Mouse (Mus musculus) left cerebral cortex, adult 2 months (tissue): ENCODE measurements around the gene Nfib. TPM values are rescaled to one million over a fixed set of nuclear protein-coding genes. Genes with fewer than 3 reads are reported as not detected.

Source experiments
- DNase-seq, 2 experiments: peaks; one replicate each; pipeline ENCODE4 v3.0.0; 2021 to 2022; ENCODE audit warnings: low spot score in 2 of 2, mixed read lengths in 1 of 2; ENCODE audit errors: extremely low spot score in 1 of 2
- H3K27ac ChIP-seq: fragments of 200-600 bp; 2 replicates; pipeline ENCODE4 v1.8.1; 2022
- H3K4me3 ChIP-seq: fragments of 200-600 bp; 2 replicates; pipeline ENCODE4 v1.8.1; 2022
- CTCF ChIP-seq: fragments of 200-600 bp; IDR thresholded peaks from 2 replicates; pipeline ENCODE4 v1.8.1; 2022; ENCODE audit warnings: antibody characterized with exemption, mild to moderate bottlenecking, moderate library complexity
- intact Hi-C: fragments of 180-260 bp; cut with DNase I; formaldehyde crosslinking; loops from one replicate; pipeline ENCODE4 v1.15.1; 2025
- total RNA-seq, 2 experiments: library from RNA; stranded (reverse); gene quantifications; 2 replicates each; pipeline ENCODE4 v1.2.3; 2021

The Nfib gene
- total RNA-seq, 2 experiments from 2014 or later: 83.8 to 90.1 TPM

DNA sequence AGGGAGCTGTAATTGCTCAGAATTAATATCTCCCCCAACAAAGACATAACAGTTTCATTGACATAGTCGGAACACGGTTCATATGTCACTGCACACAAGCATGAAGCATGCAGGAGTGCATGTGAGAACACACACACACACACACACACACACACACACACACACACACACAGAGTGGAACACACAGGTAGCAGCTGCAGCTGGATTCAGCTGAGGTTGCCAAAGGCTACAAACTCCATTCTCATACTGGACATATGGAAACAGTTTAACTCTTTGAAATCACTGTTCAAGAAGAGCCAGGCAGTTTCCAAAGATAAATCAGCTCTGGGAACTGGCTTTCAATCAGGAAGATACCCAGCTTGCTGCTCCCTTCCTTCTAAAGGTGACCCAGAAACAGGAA lies 462 bp upstream of the Nfib start:
- Histone ChIP-seq H3K27ac (no peak overlapping the region), H3K4me3 (no peak overlapping the region)
- TF ChIP-seq CTCF: no peak
- no peak for DNase-seq
- intact Hi-C loops: no loop called here

DNA sequence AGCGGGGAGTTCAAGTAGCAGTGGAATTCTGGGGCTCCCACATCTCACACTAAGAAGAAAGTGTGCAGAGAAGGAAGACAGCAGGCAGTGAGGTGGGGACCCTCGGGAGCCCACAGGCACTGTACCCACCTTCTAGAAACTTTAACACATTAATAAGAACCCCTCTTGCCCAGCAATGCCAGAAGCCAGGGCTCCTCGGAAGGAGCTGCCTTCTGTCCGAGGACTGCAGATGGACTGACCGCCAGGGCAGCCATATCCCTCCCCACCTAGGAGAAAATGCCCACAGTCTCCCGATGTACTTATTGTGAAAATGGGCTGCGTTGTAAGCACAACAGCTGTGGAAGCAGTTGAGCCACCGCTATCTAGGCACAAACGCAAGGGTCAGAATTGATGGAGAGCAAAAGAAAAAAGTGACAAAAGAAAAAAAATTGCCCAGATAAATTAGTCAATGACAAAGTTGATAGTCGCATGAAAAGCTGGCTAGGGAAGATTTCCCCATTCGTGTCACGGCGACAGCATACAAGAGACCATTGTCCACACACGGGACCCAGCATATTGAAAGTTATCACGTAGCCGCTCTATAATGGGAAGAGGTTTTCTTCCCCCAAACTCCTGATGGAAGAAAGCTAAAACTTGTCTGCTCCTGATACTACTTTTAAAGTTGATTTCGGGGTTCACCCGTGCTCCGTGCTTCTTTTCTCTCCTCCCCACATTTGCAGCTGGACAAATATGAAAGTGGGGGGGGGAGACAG lies 1.3 kb downstream of the Nfib start:
- no peak for TF ChIP-seq CTCF
- Histone ChIP-seq H3K4me3 (peak overlapping the region; percentile 24; the same call in 1 of the 2 replicates), H3K27ac (no peak overlapping the region)
- DNase-seq: no peak
- intact Hi-C loops: no loop called here

DNA sequence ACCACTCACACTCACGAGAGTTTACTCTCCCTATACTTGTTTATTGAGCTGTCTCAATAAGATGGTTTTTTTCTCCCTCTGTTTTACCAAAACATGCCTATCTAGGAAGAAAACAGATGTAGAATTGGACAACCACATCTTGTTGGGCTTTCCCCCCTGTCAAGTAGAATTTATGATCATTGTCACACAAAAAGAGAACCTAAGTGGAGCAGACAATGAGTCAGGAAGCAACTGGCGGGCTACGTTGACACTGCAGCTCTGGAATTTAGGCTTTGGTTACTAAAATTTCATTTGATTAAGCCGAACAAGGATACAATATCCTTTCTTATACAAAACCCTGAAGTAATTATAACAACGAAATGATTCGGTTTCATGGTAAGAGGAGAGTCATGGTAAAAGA lies 2.7 kb downstream of the Nfib start:
- no peak for DNase-seq
- Histone ChIP-seq H3K4me3 (no peak overlapping the region), H3K27ac (no peak overlapping the region)
- intact Hi-C loops: no loop called here
- no peak for TF ChIP-seq CTCF

DNA sequence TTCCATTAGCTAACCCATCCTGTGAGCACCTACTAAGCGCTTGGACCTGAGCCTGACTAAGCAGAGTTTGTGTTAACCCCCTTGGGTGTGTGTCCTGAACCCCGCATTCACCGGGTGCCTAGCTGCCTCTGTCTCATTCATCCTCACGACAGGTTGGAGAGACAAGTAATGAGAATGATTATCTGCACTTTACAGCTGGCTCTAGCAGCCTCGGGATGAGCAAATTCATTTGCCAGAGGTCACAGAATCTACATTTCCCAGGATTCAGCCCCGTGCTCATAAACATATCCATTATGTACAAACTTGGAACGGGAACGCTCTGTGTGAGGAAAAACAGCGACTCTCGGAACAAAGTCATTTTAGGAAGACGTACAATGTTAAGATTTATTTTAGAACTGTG lies 6.0 kb downstream of the Nfib start:
- no peak for TF ChIP-seq CTCF
- Histone ChIP-seq H3K4me3 (no peak overlapping the region), H3K27ac (no peak overlapping the region)
- no peak for DNase-seq
- intact Hi-C loops: no loop called here

DNA sequence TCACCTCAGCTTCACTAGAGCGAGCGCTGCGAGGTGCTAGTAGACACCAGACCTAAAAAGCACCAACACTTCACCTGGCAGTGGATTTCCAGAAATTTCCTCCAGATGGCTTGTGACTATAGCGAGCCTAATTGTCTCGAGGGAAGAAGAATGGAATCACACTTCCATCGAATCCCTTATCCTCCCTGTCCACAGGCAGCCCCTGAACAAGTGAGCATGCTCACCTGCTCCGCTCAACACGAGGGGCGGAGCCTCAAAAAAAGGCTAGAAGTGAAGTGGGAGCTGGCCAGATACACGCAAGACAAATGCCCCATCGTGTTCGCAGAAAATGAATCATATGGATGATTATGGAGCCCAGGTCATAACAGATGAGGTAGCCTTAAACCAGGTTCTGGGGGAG lies 6.9 kb downstream of the Nfib start:
- Histone ChIP-seq H3K27ac (no peak overlapping the region), H3K4me3 (no peak overlapping the region)
- no peak for DNase-seq
- TF ChIP-seq CTCF: no peak
- intact Hi-C loops: no loop called here

DNA sequence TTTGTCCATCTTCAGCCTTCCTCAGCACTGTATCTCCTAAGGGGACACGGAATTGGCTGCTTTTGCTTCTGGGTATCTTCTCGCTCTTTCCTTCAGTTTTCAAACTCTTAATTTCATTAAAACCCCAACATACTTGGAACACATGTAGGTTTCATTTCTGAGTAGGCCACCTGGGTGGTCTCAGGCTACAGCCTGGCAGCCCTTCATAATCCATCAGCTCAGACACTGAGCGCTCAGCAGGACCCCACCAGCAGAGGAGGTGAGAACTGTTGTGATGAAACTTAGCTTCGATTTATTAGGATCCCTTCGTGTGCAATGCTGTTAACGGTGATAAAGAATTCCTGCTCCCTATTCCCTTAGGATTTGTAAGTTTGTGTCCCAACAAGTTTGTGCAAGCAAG lies 8.4 kb downstream of the Nfib start:
- intact Hi-C loops: no loop called here
- no peak overlapping the region for H3K4me3 ChIP-seq
- no peak for TF ChIP-seq CTCF
- DNase-seq: no peak
- no peak overlapping the region for H3K27ac ChIP-seq

DNA sequence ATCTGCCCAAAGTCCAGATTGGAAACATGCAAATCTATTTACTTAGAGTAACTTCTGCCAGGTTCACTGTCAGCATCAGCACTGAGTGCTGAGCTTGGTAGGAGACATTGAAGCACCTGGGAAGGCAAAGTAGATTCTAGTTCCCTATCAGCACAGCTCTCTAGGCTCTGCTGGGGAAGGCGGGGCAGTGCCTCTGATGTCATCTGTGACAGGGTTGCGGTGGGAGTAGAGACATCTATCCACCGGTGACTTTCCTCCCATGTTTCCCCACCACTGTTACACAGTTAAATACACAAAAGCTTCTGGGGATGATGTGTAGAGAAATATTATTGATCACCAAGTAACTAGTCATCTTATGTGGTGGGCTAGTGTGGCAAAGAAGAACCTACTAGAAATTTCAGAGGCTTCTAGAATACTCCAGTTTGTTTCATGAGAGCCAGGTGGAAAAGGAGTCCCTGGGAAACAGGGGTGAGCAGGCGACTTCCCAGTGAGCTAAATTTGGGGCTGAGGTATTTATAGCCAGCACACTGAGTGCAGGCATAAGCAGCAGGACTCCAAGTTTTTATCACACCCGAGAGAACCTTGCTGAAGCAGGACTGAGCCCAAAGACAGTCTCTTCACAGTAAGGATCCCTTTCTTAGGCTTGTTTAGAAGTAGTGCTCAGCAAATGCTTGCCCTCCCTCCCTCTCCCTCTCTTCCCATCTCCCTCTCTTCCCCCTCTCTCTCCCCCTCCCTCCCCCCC lies 9.6 kb downstream of the Nfib start:
- Histone ChIP-seq H3K4me3 (no peak overlapping the region), H3K27ac (no peak overlapping the region)
- intact Hi-C loops: no loop called here
- TF ChIP-seq CTCF: no peak
- no peak for DNase-seq

DNA sequence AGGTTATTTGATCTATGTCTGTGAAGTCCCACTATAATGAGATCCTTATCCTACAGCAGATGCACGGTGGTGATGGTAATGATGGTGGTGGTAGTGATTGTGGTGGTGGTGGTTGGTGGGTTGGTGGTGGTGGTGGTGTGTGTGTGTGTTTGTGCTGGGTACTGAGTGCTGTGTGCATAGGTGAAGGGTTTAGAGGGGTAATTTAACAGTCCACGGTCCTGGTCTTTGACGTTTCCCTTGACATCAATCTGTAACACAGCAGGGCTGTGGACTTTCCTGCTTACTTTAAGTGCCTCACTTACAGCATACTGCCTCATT lies 13.6 kb downstream of the Nfib start:
- intact Hi-C loops: no loop called here
- TF ChIP-seq CTCF: no peak
- H3K27ac ChIP-seq: no peak overlapping the region
- H3K4me3 ChIP-seq: no peak overlapping the region
- DNase-seq: no peak

DNA sequence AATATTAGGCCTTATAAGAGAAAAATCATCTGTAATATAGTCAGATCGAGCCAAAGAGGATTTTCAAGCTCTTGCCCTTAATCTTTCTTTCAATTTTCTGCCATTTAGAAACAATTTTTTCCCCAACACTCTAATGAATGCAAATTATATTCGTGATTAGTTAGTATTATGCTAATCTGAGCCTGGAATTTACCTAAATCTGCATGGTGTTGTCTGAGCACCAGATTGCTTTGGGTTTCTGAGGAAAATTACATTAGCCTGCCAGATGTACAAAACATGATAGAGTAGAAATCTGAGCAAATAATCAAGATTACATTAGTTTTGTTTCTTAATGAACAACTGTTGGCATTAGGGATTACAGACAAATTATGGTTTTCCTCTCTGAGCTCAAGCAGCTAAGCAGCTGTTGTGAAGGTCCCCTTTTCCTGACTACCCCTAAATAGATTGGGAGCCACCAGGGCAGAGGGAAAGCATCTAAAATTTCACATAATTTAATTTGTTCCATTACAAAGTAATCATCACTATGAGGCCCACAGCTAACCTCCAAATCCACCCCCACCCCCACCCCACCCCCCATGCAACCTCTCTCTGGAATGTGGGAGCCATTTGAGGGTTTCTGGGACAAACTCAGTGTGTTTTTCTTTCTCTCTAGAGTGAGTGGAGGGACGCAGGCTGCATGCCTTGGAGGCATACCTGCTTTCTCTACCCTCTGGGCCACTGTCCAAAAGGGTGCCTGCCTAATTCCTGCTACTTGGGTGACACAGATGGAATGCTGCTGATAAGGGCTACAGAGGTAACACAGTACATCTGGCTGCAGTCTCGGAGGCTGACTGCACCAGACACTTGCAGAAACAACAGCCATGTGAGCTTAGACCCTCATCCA lies 14.2 kb downstream of the Nfib start:
- H3K27ac ChIP-seq: no peak overlapping the region
- TF ChIP-seq CTCF: no peak
- DNase-seq: no peak
- no peak overlapping the region for H3K4me3 ChIP-seq
- intact Hi-C loops: no loop called here

DNA sequence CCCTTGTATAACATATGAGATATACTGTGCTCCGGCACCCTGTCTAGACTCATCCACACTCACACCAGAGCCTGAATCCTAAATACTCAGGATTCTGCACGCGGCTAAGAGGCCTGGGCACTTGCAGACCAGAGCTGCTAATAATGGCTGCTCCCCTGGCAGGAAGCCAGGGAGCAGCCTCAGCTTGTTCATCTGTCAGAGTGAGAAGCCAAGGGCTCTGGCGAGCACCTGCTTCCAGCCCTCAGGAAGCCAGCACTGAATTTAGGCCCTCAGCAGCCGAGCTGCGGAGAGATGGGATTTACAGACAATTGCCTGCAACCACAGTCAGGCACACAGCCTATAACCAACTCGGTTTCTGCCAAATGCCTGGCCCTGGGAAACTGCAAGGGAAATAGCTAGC lies 15.3 kb downstream of the Nfib start:
- H3K27ac ChIP-seq: no peak overlapping the region
- intact Hi-C loops: no loop called here
- no peak for TF ChIP-seq CTCF
- no peak overlapping the region for H3K4me3 ChIP-seq
- DNase-seq: peak in 1 of 2 experiments; percentile 18

DNA sequence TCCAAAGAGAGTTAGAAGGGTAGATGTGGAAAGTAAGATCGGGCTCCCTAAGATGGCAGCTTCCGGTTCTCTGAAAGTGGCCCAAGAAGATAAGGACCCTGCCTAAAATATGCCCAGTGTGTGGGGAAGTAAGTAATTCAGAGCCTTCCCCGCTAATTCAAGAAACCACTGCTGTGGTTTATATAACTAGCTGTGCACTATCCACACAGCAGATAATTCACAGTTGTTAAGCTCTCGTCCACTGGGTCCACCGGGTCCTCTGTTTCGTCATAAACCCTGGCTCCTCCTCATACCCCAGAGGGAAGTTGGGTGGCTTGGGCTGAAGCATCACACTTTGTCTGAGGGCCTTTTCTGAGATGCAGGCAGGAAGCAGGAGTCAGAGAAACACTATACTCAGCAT lies 19.5 kb downstream of the Nfib start:
- TF ChIP-seq CTCF: no peak
- no peak overlapping the region for H3K27ac ChIP-seq
- H3K4me3 ChIP-seq: no peak overlapping the region
- intact Hi-C loops: no loop called here
- DNase-seq: no peak

DNA sequence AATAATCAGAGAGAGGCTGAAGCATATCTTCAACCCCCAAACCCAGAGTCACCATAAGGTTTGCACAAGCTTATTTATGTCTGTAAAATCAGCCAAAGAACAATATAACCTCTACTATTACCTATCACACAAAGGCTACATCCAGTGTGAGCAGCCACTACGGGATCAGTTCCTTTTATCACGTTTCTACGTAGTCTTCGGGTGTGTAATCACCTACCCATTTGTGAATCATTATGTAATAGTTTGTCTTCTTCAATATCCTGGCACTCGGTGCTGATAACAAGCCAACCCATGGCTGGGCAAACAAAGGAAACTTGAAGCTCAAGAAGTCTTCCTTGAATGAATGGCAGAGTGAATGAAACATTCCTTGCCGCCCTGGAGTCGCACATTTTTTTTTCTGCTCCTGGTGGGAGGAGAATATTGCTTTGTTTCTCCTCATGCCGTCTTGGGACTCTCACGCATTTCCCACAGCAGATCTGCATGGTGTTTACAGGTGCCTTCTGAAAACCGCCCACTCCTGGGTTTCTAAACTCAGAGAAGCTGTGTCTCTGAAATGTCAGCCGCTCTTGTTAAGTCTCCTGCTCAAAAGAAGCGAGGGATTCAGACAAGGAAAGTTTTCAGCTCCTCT lies 21.3 kb downstream of the Nfib start:
- no peak overlapping the region for H3K4me3 ChIP-seq
- peak; percentile 21 to 43 for DNase-seq
- no peak overlapping the region for H3K27ac ChIP-seq
- intact Hi-C loops: no loop called here
- TF ChIP-seq CTCF: no peak
